Mouse (Mus musculus): ENCODE measurements around the gene Mycbp2.

Gene Mycbp2

DNA sequence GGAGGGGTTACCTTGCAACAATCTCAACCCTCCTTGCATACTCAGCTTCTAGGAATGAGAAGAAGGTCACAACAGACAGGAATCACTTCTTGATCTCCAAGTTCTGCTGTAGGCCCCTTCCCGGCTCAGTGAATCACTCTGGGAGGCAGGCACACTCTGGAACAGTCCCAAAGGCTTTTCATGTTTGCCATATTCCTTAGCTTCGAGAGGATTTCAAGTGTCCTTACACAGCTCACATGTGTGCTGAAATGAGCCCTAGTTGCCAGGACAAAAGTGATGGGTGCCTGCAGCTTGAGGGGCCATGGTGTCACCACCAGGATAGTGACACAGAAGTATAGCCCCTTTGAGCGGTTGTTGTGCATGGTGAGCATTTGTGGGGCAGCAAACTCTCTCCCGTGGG is 273.9 kb downstream of the Mycbp2 start:
- DNase-seq (ENCODE audit: low spot score in 2 of 2): peak in 1 of 2 experiments; percentile 54

DNA sequence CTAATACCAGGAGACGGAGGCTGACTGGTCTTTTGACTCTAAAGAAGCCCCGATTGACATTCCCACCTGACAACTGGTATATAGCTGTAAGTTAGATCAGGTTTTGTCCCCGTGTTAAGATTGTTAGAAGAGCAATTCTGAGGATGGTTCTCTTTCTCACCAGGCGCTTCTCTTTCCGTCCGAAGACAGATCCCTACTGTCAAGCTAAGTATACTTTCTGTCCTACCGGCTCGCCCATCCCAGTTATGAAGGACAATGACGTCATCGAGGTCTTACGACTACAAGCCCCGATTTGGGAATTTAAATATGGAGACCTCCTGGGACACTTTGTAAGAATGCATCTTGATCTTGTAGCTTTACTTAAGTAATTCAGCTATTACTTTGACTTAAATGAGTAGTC is 275.1 kb downstream of the Mycbp2 start:
- peak in 1 of 2 experiments; percentile 47 for DNase-seq (ENCODE audit: low spot score in 2 of 2)

DNA sequence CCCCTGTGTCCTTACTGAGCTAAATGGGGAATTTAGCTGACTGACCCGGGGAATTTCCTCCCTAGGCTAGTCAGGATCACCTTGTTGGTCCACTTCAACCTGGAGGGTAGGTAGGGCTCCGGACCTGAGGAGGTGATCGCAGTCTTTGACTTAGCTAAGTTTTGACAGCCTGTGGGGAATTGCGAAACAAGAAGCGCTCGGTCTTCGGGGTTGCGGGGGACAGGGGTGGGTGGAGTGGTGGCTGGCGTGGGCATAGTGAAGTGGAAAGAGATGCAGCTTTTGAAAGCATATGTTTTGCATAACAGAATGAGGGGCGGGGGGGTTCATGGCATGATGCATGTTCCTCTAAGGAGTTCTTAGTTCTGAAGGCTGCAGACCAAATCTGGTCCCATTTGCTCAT is 275.8 kb downstream of the Mycbp2 start:
- peak; percentile 38 to 74 for DNase-seq (ENCODE audit: low spot score in 2 of 2)

DNA sequence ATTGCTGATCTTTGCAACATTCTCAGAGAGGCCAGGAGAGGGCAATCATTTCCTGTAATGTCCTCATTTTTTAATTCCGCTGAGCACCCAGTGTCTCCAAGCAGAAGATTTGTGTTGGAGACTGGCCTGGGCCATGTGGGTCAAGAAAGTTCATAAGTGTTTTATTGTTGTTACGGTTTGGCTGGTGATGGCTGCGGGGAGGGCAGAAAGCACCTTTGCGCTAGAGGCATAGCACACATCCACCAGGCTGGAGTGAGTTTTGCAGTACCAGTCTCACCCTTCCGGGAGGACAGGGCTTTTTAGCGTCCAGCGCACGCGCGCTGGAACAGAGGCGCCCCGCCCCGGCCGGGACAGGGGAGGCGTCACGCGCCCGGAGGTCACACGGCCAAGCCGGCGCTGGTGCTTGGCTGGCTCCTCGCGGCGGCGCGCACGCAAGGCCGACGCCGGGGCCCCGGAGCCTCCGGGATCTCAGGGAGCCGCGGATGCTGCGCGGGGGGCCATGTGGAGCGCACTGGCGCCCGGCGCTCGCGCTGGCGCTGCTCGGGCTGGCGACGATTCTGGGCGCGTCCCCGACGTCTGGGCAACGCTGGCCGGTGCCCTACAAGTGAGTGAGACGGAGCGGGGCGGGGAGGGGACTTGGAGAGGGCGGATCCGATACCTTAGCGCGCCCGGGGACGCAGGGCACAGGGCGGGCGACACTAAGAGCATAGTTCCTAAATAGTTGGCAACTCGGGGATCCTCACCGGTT is 276.6 kb downstream of the Mycbp2 start, which contains the start of gene Cln5:
Gene Cln5, plus strand, starts transcription at position 353 of the 748 bp plus-strand sequence.
- peak; percentile 92 to 95 for DNase-seq (ENCODE audit: low spot score in 2 of 2)

DNA sequence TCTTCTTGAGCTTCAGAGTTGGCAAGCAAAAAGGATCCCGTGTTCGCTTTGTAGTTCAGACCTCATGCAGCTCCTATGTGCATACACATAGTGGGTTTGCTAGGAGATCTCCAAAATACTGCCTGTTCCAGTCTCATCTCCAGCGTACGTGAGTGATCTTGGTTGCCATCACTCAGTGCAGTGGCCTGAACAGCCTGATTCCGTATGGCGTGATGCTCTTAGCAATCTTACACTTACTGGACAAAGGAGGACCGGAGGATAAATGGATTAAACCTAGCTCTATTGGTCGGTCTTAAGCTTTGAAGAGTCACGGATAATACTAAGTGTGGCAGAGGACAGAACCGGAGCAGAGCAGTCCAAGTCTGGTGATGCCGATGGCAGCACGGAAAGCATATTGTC is 277.1 kb downstream of the Mycbp2 start:
- peak in 1 of 2 experiments; percentile 57 for DNase-seq (ENCODE audit: low spot score in 2 of 2)

DNA sequence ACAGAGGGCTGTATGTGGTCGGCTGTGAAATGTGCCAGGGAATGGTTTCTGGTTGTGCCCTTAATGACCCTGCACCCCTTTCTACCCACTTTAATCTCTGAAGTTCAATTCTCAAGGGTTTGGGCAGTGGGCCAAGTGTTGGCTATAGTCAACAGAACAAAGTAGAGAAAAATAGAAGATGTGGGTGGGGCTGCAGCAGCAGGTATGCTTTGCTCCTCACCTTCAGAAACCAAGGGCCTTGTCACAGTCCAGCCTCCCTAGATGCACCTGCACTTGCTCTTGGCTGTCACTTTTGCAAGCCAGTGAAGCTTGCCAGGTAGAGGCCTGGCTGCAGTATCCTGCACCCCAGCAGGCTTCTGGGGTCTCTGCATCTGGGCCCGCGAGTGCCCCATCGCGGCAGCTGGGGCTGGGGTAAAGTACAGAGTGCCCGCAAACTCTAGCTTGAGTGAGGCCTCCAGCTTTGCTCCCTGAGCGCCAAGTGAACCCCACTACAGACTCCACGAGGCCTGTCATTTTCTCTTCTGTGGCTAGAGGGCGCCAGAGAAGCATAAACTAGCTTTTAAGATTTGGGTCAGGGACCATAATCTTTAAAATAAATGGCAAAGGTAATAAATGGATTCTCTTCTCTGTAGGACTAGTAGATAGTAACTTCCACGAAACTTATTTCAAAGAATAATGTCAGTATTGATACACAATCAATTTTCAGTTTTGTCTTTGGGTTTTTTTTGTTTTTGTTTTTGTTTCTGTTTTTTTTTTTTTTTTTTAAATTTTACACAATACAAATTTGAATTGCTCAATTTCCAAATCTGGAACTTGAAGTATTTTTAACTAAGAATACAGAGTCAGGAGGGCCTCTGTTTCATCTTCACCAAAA is 281.1 kb downstream of the Mycbp2 start:
- peak; percentile 79 to 90 for DNase-seq (ENCODE audit: low spot score in 2 of 2)

Measured in spleen, postnatal 4 days (tissue).